Mouse (Mus musculus): Measurements from ENCODE around the gene Trcg1.
"Not testable (repeated sequence)": the region's sequence is repeated elsewhere in the genome, so short reads cannot be mapped to it uniquely, and the experiment has no call there.

Trcg1 gene

DNA sequence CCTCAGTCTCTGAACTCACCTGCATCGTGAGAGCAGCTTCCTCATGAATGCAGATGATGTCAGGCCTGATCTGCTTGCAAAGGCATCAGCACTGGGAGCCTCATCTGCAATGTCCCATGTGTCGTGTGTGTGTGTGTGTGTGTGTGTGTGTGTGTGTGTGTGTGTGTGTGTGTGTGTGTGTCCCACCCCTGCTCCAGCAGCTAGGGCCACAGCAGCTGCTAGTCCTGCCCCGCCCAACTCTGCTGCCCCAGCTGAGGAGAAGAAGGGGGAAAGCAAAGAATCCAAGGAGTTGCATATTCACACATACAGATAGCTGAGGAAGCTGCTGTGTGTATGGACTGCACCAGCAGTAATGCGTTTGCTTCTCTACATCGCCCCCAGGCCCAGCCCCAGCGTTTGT is 19.1 kb upstream of the Trcg1 start:
- TF ChIP-seq NANOG (IDR thresholded peaks at IDR 0.05; ENCODE audit: borderline replicate concordance, low read length): no peak
- TF ChIP-seq CTCF (conservative IDR thresholded peaks at IDR 0.05; ENCODE audit: low read length): no peak
- TF ChIP-seq POU5F1 (IDR thresholded peaks at IDR 0.05; ENCODE audit: borderline replicate concordance, low read length): no peak
- no peaks in the 10 kb centered on the region; the same call in 1 of the 2 replicates for H3K9me3 ChIP-seq (ENCODE audit: low read length)

DNA sequence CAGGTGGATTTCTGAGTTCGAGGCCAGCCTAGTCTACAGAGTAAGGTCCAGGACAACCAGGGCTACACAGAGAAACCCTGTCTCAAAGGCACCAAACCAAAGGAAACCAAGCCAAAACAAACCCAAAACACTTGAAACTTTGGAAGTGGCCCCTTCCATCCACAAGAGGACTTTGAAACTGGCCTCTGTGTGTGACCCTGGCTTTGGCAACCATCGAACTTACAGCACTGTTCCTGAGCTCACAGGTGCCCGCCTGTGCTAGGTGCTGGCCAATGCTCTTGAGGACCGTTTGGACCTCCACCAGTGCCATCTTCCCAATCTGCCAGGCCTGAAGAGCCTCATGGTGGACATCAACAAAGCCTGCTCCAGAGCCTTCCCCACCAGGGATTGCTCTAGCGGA is 17.6 kb upstream of the Trcg1 start:
- no peaks in the 10 kb centered on the region for H3K27me3 ChIP-seq (ENCODE audit: insufficient read depth, low read length)
- no peaks in the 10 kb centered on the region for H3K36me3 ChIP-seq (ENCODE audit: insufficient read depth, low read length)
- H3K4me3 ChIP-seq (replicated peaks; ENCODE audit: low read length): no peak overlapping the region
- H3K4me1 ChIP-seq (replicated peaks; ENCODE audit: low read depth, low read length): peaks cover 32% of the 10 kb centered on the region
- peaks cover 6% of the 10 kb centered on the region for H3K9me3 ChIP-seq (ENCODE audit: low read length)
- no peak for TF ChIP-seq NANOG (IDR thresholded peaks at IDR 0.05; ENCODE audit: borderline replicate concordance, low read length)
- TF ChIP-seq POU5F1 (IDR thresholded peaks at IDR 0.05; ENCODE audit: borderline replicate concordance, low read length): no peak
- no peak for TF ChIP-seq CTCF (conservative IDR thresholded peaks at IDR 0.05; ENCODE audit: low read length)

More for the DNA sequence above, 19.1 kb upstream of the Trcg1 start:
- Histone ChIP-seq H3K4me1 (replicated peaks; ENCODE audit: low read depth, low read length) (peaks cover 32% of the 10 kb centered on the region), H3K36me3 (ENCODE audit: insufficient read depth, low read length) (no peaks in the 10 kb centered on the region), H3K27me3 (ENCODE audit: insufficient read depth, low read length) (no peaks in the 10 kb centered on the region), H3K4me3 (replicated peaks; ENCODE audit: low read length) (no peak overlapping the region)

DNA sequence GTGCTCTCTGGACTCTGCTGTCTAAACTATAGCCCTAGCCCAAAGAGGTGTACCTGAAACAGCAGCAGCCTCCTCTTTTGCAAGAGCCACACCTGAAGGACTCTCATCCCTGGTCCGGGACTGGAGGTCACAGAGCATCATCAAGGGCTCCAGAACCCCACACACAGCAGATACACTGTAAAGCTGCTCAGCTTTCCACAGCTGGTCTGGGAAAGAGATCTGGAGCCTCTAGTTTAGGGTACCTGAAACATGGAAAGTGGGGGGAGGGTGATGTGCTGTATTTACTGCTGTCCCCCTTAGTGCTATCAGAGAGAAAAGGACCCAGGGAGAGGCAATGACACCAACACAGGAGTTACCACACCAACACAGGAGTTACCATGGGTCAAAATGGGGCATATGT is 16.8 kb upstream of the Trcg1 start:
- TF ChIP-seq NANOG (IDR thresholded peaks at IDR 0.05; ENCODE audit: borderline replicate concordance, low read length) (no peak), POU5F1 (IDR thresholded peaks at IDR 0.05; ENCODE audit: borderline replicate concordance, low read length) (no peak), CTCF (conservative IDR thresholded peaks at IDR 0.05; ENCODE audit: low read length) (no peak)
- H3K9me3 ChIP-seq (ENCODE audit: low read length): peaks cover 6% of the 10 kb centered on the region
- no peaks in the 10 kb centered on the region for H3K36me3 ChIP-seq (ENCODE audit: insufficient read depth, low read length)
- peaks cover 32% of the 10 kb centered on the region for H3K4me1 ChIP-seq (replicated peaks; ENCODE audit: low read depth, low read length)
- H3K27me3 ChIP-seq (ENCODE audit: insufficient read depth, low read length): no peaks in the 10 kb centered on the region
- H3K4me3 ChIP-seq (replicated peaks; ENCODE audit: low read length): no peak overlapping the region

DNA sequence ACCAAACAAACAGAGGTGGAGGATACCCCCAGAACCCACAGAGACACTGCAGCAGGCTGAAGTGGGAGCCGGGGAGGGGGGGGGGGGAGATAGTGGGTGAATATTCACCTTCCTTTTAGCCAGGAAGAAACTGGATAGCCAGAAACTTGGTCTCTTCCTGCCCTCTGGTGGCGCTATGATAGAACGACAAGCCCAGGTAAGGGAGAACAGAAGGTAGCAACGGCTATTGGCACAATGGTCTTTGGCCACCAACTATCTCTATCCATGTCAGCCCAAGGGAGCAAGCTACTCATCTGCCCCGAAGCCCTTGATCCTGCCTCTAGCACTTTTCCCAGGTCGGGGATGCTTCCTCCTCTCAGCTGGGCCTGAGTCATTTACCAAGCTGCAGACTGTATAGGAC is 16.0 kb upstream of the Trcg1 start:
- TF ChIP-seq POU5F1 (IDR thresholded peaks at IDR 0.05; ENCODE audit: borderline replicate concordance, low read length): no peak
- TF ChIP-seq CTCF (conservative IDR thresholded peaks at IDR 0.05; ENCODE audit: low read length): peak; percentile 51
- H3K4me1 ChIP-seq (replicated peaks; ENCODE audit: low read depth, low read length): peaks cover 32% of the 10 kb centered on the region
- H3K4me3 ChIP-seq (replicated peaks; ENCODE audit: low read length): no peak overlapping the region
- no peaks in the 10 kb centered on the region for H3K36me3 ChIP-seq (ENCODE audit: insufficient read depth, low read length)
- no peaks in the 10 kb centered on the region for H3K27me3 ChIP-seq (ENCODE audit: insufficient read depth, low read length)
- H3K9me3 ChIP-seq (ENCODE audit: low read length): peaks cover 6% of the 10 kb centered on the region

DNA sequence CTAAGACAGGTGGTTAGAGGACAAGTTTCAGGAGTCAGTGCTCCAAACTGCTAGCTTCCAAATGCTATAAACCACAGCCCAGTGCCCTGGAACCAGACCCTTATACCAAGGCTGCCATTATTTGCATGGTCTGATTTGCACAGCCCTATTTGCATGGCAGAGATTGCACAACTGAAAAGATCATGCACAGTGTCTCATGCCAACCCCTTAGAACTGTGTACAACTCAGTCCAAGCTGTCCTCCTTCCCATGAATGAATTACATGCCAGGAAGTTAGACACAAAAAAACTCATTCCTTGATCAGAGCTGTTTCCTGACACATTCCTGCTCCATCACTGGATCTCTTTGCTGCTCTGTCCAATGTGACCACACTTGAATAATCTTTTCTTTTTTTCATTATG is 13.0 kb upstream of the Trcg1 start:
- Histone ChIP-seq H3K4me3 (replicated peaks; ENCODE audit: low read length) (no peak overlapping the region), H3K27me3 (ENCODE audit: insufficient read depth, low read length) (no peaks in the 10 kb centered on the region), H3K4me1 (replicated peaks; ENCODE audit: low read depth, low read length) (peaks cover 15% of the 10 kb centered on the region), H3K36me3 (ENCODE audit: insufficient read depth, low read length) (no peaks in the 10 kb centered on the region), H3K9me3 (ENCODE audit: low read length) (peaks cover 6% of the 10 kb centered on the region)
- no peak for TF ChIP-seq POU5F1 (IDR thresholded peaks at IDR 0.05; ENCODE audit: borderline replicate concordance, low read length)
- TF ChIP-seq NANOG (IDR thresholded peaks at IDR 0.05; ENCODE audit: borderline replicate concordance, low read length): no peak
- no peak for TF ChIP-seq CTCF (conservative IDR thresholded peaks at IDR 0.05; ENCODE audit: low read length)

DNA sequence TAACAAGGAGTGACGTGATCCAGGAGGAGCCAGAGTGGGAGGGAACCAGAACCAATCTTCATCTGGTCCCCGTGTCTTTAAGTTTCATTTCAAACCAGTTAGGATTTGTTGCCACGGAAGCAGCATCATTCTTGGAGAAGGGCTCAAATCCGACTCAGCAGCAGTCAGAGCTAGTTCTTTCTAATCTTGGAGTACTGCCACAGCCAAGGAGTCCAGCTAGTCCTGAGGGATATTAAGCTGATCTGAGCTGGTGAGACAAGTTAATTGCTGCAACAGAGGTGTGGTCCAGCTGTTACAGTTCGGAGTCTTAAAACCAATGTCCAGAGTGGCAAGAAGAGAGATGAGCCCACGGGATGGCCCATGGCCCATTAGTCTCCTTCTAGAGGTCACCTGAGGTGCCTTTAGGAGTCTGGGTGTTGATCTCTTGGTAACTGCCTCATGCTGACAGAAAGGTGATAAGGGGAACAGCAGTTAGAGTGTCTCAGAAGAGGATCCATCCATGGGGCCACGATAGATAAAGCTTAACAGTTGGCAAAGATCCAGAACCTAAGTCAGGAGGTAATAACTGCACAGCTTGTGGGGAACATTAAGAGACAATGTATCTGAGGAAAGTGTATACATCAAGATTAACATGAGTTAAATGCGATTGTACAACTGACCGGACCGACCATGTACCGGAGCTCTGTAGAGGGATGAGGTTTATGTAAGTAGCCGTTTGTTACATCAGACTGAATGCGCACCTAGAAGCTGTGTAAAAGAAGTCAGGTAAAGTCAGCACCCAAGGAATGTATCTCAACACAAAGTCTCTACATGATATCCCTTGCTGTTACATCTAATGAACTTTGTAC is 10.4 kb upstream of the Trcg1 start:
- H3K4me1 ChIP-seq (replicated peaks; ENCODE audit: low read depth, low read length): no peaks in the 10 kb centered on the region

DNA sequence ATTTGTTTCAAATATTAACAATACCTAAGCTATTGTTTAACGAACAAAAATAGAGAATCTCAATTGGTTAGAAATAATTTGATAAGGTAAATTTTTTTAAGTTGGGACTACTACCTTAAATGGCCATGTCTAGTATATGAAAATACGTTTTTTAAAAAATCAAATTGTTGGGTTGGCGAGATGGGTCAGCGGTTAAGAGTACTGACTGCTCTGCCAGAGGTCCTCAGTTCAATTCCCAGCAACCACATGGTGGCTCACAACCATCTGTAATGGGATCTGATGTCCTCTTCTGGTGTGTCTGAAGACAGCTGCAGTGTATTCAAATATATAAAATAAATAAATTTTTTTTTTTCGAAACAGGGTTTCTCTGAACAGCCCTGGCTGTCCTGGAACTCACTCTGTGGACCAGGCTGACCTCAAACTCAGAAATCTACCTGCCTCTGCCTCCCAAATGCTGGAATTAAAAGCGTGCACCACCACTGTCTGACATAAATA is 9.7 kb upstream of the Trcg1 start:
- peaks cover 20% of the 10 kb centered on the region for H3K9me3 ChIP-seq (ENCODE audit: low read length)
- H3K36me3 ChIP-seq (ENCODE audit: insufficient read depth, low read length); H3K27me3 ChIP-seq (ENCODE audit: insufficient read depth, low read length); H3K4me1 ChIP-seq (replicated peaks; ENCODE audit: low read depth, low read length); H3K4me3 ChIP-seq (replicated peaks; ENCODE audit: low read length): not testable (repeated sequence)

More for the DNA sequence above, 10.4 kb upstream of the Trcg1 start:
- H3K36me3 ChIP-seq (ENCODE audit: insufficient read depth, low read length): no peaks in the 10 kb centered on the region
- peaks cover 20% of the 10 kb centered on the region for H3K9me3 ChIP-seq (ENCODE audit: low read length)
- TF ChIP-seq POU5F1 (IDR thresholded peaks at IDR 0.05; ENCODE audit: borderline replicate concordance, low read length): no peak
- no peak for TF ChIP-seq NANOG (IDR thresholded peaks at IDR 0.05; ENCODE audit: borderline replicate concordance, low read length)
- TF ChIP-seq CTCF (conservative IDR thresholded peaks at IDR 0.05; ENCODE audit: low read length): no peak
- no peak overlapping the region for H3K4me3 ChIP-seq (replicated peaks; ENCODE audit: low read length)
- H3K27me3 ChIP-seq (ENCODE audit: insufficient read depth, low read length): no peaks in the 10 kb centered on the region

DNA sequence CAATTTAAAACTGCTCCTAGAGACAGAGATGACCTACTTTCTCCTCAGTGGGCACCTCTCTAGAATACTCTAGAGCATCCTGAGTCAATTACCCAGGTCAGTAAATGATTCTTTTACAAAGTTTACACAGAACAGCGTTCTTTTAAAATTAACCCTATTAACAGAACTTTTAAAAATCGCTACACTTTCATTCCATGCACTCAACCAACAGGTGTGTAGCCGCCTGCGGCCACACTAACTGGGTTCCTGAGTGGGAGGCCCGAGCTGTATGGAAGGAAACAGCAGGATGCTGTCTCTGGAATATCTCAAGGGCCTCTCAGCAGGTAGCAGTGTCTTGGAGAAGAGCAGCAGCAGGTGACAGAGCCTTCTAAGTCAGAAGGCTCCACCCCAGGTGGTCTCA is 9.2 kb upstream of the Trcg1 start:
- H3K36me3 ChIP-seq (ENCODE audit: insufficient read depth, low read length): no peaks in the 10 kb centered on the region
- H3K9me3 ChIP-seq (ENCODE audit: low read length): peaks cover 20% of the 10 kb centered on the region
- no peaks in the 10 kb centered on the region for H3K27me3 ChIP-seq (ENCODE audit: insufficient read depth, low read length)
- H3K4me3 ChIP-seq (replicated peaks; ENCODE audit: low read length): no peak overlapping the region
- TF ChIP-seq CTCF (conservative IDR thresholded peaks at IDR 0.05; ENCODE audit: low read length): no peak
- no peak for TF ChIP-seq POU5F1 (IDR thresholded peaks at IDR 0.05; ENCODE audit: borderline replicate concordance, low read length)
- TF ChIP-seq NANOG (IDR thresholded peaks at IDR 0.05; ENCODE audit: borderline replicate concordance, low read length): no peak
- H3K4me1 ChIP-seq (replicated peaks; ENCODE audit: low read depth, low read length): no peaks in the 10 kb centered on the region

DNA sequence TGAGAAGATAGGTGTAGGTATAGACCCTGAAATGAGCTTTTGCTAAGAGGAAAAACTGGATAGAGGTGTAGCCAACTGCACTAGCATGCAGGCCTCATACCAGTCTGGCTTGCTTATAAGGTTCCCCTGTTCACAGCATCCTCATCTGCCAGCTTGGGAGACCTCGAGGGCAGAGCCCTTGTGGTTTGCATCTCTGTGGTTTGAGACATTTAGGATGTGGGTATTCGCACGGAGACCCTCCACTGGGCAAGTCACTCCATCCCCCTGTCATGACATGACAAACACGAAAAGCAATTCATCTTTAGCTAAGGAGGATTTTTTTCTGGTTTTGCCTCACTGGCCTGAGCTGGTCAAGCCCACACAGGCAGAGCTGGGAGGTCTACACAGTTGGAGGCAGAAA is 8.2 kb upstream of the Trcg1 start:
- no peaks in the 10 kb centered on the region for H3K4me1 ChIP-seq (replicated peaks; ENCODE audit: low read depth, low read length)
- no peak overlapping the region for H3K4me3 ChIP-seq (replicated peaks; ENCODE audit: low read length)

More for the DNA sequence above, 8.2 kb upstream of the Trcg1 start:
- Histone ChIP-seq H3K9me3 (ENCODE audit: low read length) (peaks cover 14% of the 10 kb centered on the region; the same call in 1 of the 2 replicates), H3K36me3 (ENCODE audit: insufficient read depth, low read length) (no peaks in the 10 kb centered on the region), H3K27me3 (ENCODE audit: insufficient read depth, low read length) (no peaks in the 10 kb centered on the region)
- TF ChIP-seq POU5F1 (IDR thresholded peaks at IDR 0.05; ENCODE audit: borderline replicate concordance, low read length): no peak
- no peak for TF ChIP-seq CTCF (conservative IDR thresholded peaks at IDR 0.05; ENCODE audit: low read length)
- TF ChIP-seq NANOG (IDR thresholded peaks at IDR 0.05; ENCODE audit: borderline replicate concordance, low read length): no peak

Measured in E14TG2a.4 (cell line).